Mouse (Mus musculus) kidney, adult 2 months (tissue): ENCODE measurements at regions not wholly inside any gene's neighbourhood (a gene's known extent, or its start where the extent isn't known, plus 50 kb on each side); places are given as distances from the start of the nearest gene placed in this dataset.

Source experiments
- CTCF ChIP-seq: fragments of 200-500 bp; conservative IDR thresholded peaks from 2 replicates; pipeline ENCODE4 v1.5.1; 2011; ENCODE audit warnings: low read depth, mild to moderate bottlenecking, control low read depth, low read length, moderate library complexity, mixed read lengths; ENCODE audit not compliant: insufficient read depth, insufficient read length
- POLR2A ChIP-seq: fragments of 200-500 bp; IDR thresholded peaks from one replicate; pipeline ENCODE4 v1.6.1; 2011; ENCODE audit warnings: low read depth, low read length, control low read depth

- no peak for TF ChIP-seq CTCF
- no peak for TF ChIP-seq POLR2A
These were observed 163.7 kb downstream of the Cand1 start for GRCm38 (mm10) chr10:119076100-119076566.
